In genomic region chr5:93128765-93129164, GRCm38 (mm10) we compare ENCODE assay signal across 12 mouse cellular contexts. TPM values are rescaled to one million over a fixed set of nuclear protein-coding genes. Genes with fewer than 3 reads are reported as not detected.
DNase-seq lines count a peak whose midpoint lies in the region; ATAC-seq and TF ChIP-seq lines count a peak whose summit lies in the region.
"Had no signal": no experiment of that assay in that cellular context is flagged by ENCODE, and none has a peak within 500 bp of the region (broad histone marks: within the 10 kb centered on the region; RNA-seq: fewer than 3 reads in every experiment).

No protein-coding gene starts in this region.

- intact Hi-C loops in left cerebral cortex, postnatal 10 days (cut with DNase I), result no loop called here

- H3K4me2 ChIP-seq in hindbrain, embryonic 11.5 days (replicated peaks; ENCODE audit: low read depth, low read length), result no peak overlapping the region
- no peak overlapping the region for H3K4me2 ChIP-seq in limb, embryonic 14.5 days (replicated peaks; ENCODE audit: low read depth, low read length, severe bottlenecking)

- no peak overlapping the region for H3K4me3 ChIP-seq in hindbrain, embryonic 10.5 days
- H3K4me3 ChIP-seq in hindbrain, embryonic 11.5 days (ENCODE audit: low read depth, low read length), result no peak overlapping the region
- H3K4me3 ChIP-seq in embryonic fibroblast, embryonic 13.5 days (ENCODE audit: insufficient read depth, low read length), result no peak overlapping the region
- H3K4me3 ChIP-seq in kidney, adult 2 months (ENCODE audit: insufficient read depth, low read depth, low read length), result no peak overlapping the region
- H3K4me3 ChIP-seq in limb, embryonic 14.5 days (replicated peaks; ENCODE audit: low read length), result no peak overlapping the region

- DNase-seq in hindbrain, embryonic 10.5 days (ENCODE audit: low spot score), result no peak
- no peak for DNase-seq in hindbrain, embryonic 11.5 days (ENCODE audit: low spot score)
- DNase-seq in kidney, adult 2 months, result peak; percentile 93
- no peak for DNase-seq in limb, embryonic 14.5 days (ENCODE audit: low spot score)
- no peak for DNase-seq in testis, postnatal 10 days (ENCODE audit: low spot score)
- no peak for DNase-seq in left cerebral cortex, postnatal 10 days (ENCODE audit: extremely low spot score in 1 of 2, low spot score in 2 of 2)
- DNase-seq: cerebellum, postnatal 10 days; gastrocnemius, postnatal 36 days; lung, adult 18-20 months had no signal

- H3K27me3 ChIP-seq in hindbrain, embryonic 10.5 days (ENCODE audit: insufficient read depth, poor library complexity, severe bottlenecking), result no peaks in the 10 kb centered on the region
- no peaks in the 10 kb centered on the region for H3K27me3 ChIP-seq in hindbrain, embryonic 11.5 days (ENCODE audit: control insufficient read depth, insufficient read depth, low read length)
- H3K27me3 ChIP-seq in kidney, adult 2 months (replicated peaks; ENCODE audit: control insufficient read depth, insufficient read depth, low read length), result no peaks in the 10 kb centered on the region
- H3K27me3 ChIP-seq in limb, embryonic 14.5 days (ENCODE audit: control insufficient read depth, insufficient read depth, low read length), result no peaks in the 10 kb centered on the region

- TF ChIP-seq CTCF in embryonic fibroblast, embryonic 13.5 days (IDR thresholded peaks at IDR 0.05; ENCODE audit: borderline replicate concordance, insufficient read depth, low read length), result no peak
- TF ChIP-seq CTCF in kidney, adult 2 months (conservative IDR thresholded peaks at IDR 0.05; ENCODE audit: insufficient read depth, insufficient read length, low read depth, low read length), result no peak

- no peaks in the 10 kb centered on the region for H3K9me3 ChIP-seq in hindbrain, embryonic 10.5 days
- H3K9me3 ChIP-seq in hindbrain, embryonic 11.5 days (ENCODE audit: control insufficient read depth, low read length), result no peaks in the 10 kb centered on the region
- no peaks in the 10 kb centered on the region for H3K9me3 ChIP-seq in limb, embryonic 14.5 days (ENCODE audit: control insufficient read depth, low read length)

- 81% methylated on average over 3 of the region's 3 CpGs for WGBS in hindbrain, embryonic 10.5 days
- WGBS in hindbrain, embryonic 11.5 days, result 85% methylated on average over 3 of the region's 3 CpGs
- WGBS in kidney, adult 2 months, result 38% methylated on average over 3 of the region's 3 CpGs
- WGBS in limb, embryonic 14.5 days, result 70% methylated on average over 3 of the region's 3 CpGs

- peaks cover 7% of the 10 kb centered on the region; the same call in 1 of the 2 replicates for H3K36me3 ChIP-seq in hindbrain, embryonic 10.5 days
- no peaks in the 10 kb centered on the region for H3K36me3 ChIP-seq in hindbrain, embryonic 11.5 days (ENCODE audit: control insufficient read depth, insufficient read depth, low read length)
- no peaks in the 10 kb centered on the region for H3K36me3 ChIP-seq in kidney, adult 2 months (ENCODE audit: control insufficient read depth, insufficient read depth, low read length)
- no peaks in the 10 kb centered on the region for H3K36me3 ChIP-seq in limb, embryonic 14.5 days (ENCODE audit: control insufficient read depth, insufficient read depth, low read length)

- ATAC-seq in hindbrain, embryonic 11.5 days (ENCODE audit: low FRiP score), result no peak
- ATAC-seq in limb, embryonic 14.5 days (ENCODE audit: low FRiP score, low read depth), result no peak
- ATAC-seq in frontal cortex, adult (ENCODE audit: low TSS enrichment), result no peak
- ATAC-seq: CD4-positive, CD25-positive, alpha-beta regulatory T cell, adult 4 months had no signal

- peaks cover 100% of the 10 kb centered on the region for H3K4me1 ChIP-seq in hindbrain, embryonic 10.5 days (replicated peaks)
- H3K4me1 ChIP-seq in hindbrain, embryonic 11.5 days (replicated peaks; ENCODE audit: control insufficient read depth, insufficient read depth, low read length), result peaks cover 24% of the 10 kb centered on the region
- peaks cover 61% of the 10 kb centered on the region for H3K4me1 ChIP-seq in embryonic fibroblast, embryonic 13.5 days (ENCODE audit: control insufficient read depth, insufficient read depth, low read length)
- peaks cover 27% of the 10 kb centered on the region for H3K4me1 ChIP-seq in kidney, adult 2 months (ENCODE audit: control insufficient read depth, insufficient read depth, low read length)
- peaks cover 89% of the 10 kb centered on the region for H3K4me1 ChIP-seq in limb, embryonic 14.5 days (ENCODE audit: control insufficient read depth, insufficient read depth, low read length)

- peak overlapping the region; percentile 31; the same call in 1 of the 2 replicates for H3K27ac ChIP-seq in hindbrain, embryonic 10.5 days
- no peak overlapping the region for H3K27ac ChIP-seq in hindbrain, embryonic 11.5 days (ENCODE audit: low read depth, low read length)
- H3K27ac ChIP-seq in embryonic fibroblast, embryonic 13.5 days (ENCODE audit: insufficient read depth, low read length), result peak overlapping the region; percentile 89
- no peak overlapping the region for H3K27ac ChIP-seq in kidney, adult 2 months (ENCODE audit: insufficient read depth, low read depth, low read length)
- 0 out of 2 replicates have a peak overlapping the region, but pooled peaks have one; percentile 8 for H3K27ac ChIP-seq in limb, embryonic 14.5 days (replicated peaks; ENCODE audit: low read depth, low read length)

- H3K9ac ChIP-seq in hindbrain, embryonic 11.5 days (ENCODE audit: low read depth, low read length), result no peak overlapping the region
- no peak overlapping the region for H3K9ac ChIP-seq in limb, embryonic 14.5 days (ENCODE audit: low read depth, low read length, severe bottlenecking)

- TF ChIP-seq POLR2A in embryonic fibroblast, embryonic 13.5 days (IDR thresholded peaks at IDR 0.05; ENCODE audit: low read depth, low read length), result no peak
- TF ChIP-seq POLR2A in kidney, adult 2 months (IDR thresholded peaks at IDR 0.05; ENCODE audit: low read depth, low read length), result no peak
- no peak for TF ChIP-seq POLR2A in limb, embryonic 14.5 days (IDR thresholded peaks at IDR 0.05; ENCODE audit: borderline replicate concordance, extremely low read depth, insufficient read depth, insufficient read length)

RNA-seq across cellular contexts. Expression of gene Sept11, which starts 35.5 kb away (rescaled TPM):
- polyA plus RNA-seq in hindbrain, embryonic 10.5 days (2016; fragmentation: Nextera tagmentation; extraction: Ambion mirVana), result 237 and 263 TPM in 2 replicates
- polyA plus RNA-seq in hindbrain, embryonic 11.5 days (2014; fragmentation: Nextera tagmentation; extraction: Ambion mirVana), result 241 and 243 TPM in 2 replicates
- polyA plus RNA-seq in embryonic fibroblast, embryonic 13.5 days (2011; ENCODE audit: insufficient read length, low read depth, missing spikeins), result 406 and 428 TPM in 2 replicates
- polyA plus RNA-seq in kidney, adult 2 months (2012; rRNA removed), result 46.0 and 50.7 TPM in 2 replicates
- polyA plus RNA-seq in limb, embryonic 14.5 days (2012; rRNA removed), result 141 and 149 TPM in 2 replicates
- 197 and 206 TPM in 2 replicates for polyA plus RNA-seq in limb, embryonic 14.5 days (2014; fragmentation: Nextera tagmentation; extraction: Ambion mirVana)
- total RNA-seq in left cerebral cortex, postnatal 10 days (2021), result 100 to 1,000 TPM; 198 to 200 TPM

Comparison
In these comparisons a context has a peak if more than half of its experiments do, and no peak if none do; other contexts are left out.
1. H3K27ac ChIP-seq: peak in hindbrain, embryonic 10.5 days (single experiment), embryonic fibroblast, embryonic 13.5 days (single experiment) and limb, embryonic 14.5 days (single experiment); none in hindbrain, embryonic 11.5 days (single experiment) and kidney, adult 2 months (single experiment).